ENCODE assay signal across 24 mouse cellular contexts in the genomic region with DNA sequence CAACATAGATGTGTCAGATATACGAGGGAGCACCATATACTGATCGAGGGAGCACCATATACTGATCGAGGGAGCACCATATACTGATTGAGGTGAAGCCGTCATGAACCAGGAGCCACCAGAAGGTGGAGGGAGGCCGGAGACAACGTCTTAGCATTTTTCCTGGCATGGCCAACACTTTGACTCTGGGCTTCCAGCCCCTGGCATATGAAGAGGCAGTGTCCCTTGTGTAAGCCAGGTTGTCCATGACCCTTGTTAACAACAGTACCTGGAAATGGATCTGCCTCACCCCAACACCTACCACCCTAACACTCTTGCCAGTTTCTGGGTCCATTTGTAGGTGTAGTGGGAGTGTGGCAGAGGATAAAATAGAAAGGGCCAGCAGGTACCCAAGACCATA.
"Had no signal": no experiment of that assay in that cellular context is flagged by ENCODE, and none has a peak within 500 bp of the region (broad histone marks: within the 10 kb centered on the region; RNA-seq: fewer than 3 reads in every experiment).

No protein-coding gene starts in this region.

- H3K4me2 ChIP-seq: heart, embryonic 11.5 days; heart, embryonic 13.5 days; heart, embryonic 15.5 days; hindbrain, embryonic 12.5 days; hindbrain, embryonic 14.5 days; intestine, embryonic 15.5 days; limb, embryonic 12.5 days; liver, embryonic 11.5 days; liver, embryonic 13.5 days had no signal

- H3K9ac ChIP-seq: heart, embryonic 13.5 days; heart, embryonic 15.5 days; hindbrain, embryonic 12.5 days; hindbrain, embryonic 14.5 days; intestine, embryonic 15.5 days; limb, embryonic 12.5 days; liver, embryonic 13.5 days had no signal

- H3K4me3 ChIP-seq: gastrocnemius, adult 2 months; heart, embryonic 13.5 days; heart, embryonic 15.5 days; hindbrain, embryonic 10.5 days; hindbrain, embryonic 12.5 days; intestine, embryonic 15.5 days; layer of hippocampus, adult 2 months; left cerebral cortex, adult 2 months; limb, embryonic 10.5 days; limb, embryonic 12.5 days; liver, embryonic 13.5 days had no signal

- DNase-seq: gastrocnemius, adult 2 months; gastrocnemius, postnatal 10 days; gastrocnemius, postnatal 25 days; heart, postnatal 4 days; kidney, adult 18-20 months; kidney, adult 8-10 months; kidney, postnatal 10 days; kidney, postnatal 4 days; liver; liver, embryonic 13.5 days had no signal

- H3K27me3 ChIP-seq: hindbrain, embryonic 12.5 days; intestine, embryonic 15.5 days; liver, embryonic 13.5 days had no signal

- H3K9me3 ChIP-seq: heart, embryonic 13.5 days; heart, embryonic 15.5 days; intestine, embryonic 15.5 days; limb, embryonic 10.5 days; limb, embryonic 12.5 days; liver, embryonic 13.5 days had no signal

- ATAC-seq: inflammation-experienced regulatory T-cells, adult 6 months; intestine, postnatal 0 days had no signal

- H3K27ac ChIP-seq: gastrocnemius, adult 2 months; heart, embryonic 13.5 days; heart, embryonic 15.5 days; hindbrain, embryonic 10.5 days; hindbrain, embryonic 12.5 days; hindbrain, embryonic 14.5 days; intestine, embryonic 15.5 days; layer of hippocampus, adult 2 months; left cerebral cortex, adult 2 months; limb, embryonic 10.5 days; limb, embryonic 12.5 days; liver, embryonic 13.5 days had no signal

- H3K36me3 ChIP-seq: heart, embryonic 13.5 days; heart, embryonic 15.5 days; hindbrain, embryonic 10.5 days; hindbrain, embryonic 12.5 days; intestine, embryonic 15.5 days; limb, embryonic 10.5 days; limb, embryonic 12.5 days; liver, embryonic 13.5 days had no signal

- H3K4me1 ChIP-seq: heart, embryonic 13.5 days; heart, embryonic 15.5 days; hindbrain, embryonic 10.5 days; hindbrain, embryonic 12.5 days; intestine, embryonic 15.5 days; limb, embryonic 10.5 days; limb, embryonic 12.5 days; liver, embryonic 13.5 days had no signal
